Mouse (Mus musculus) spleen, adult 2 months (tissue): ENCODE results near the gene Olfr683.

Experiments used
- CTCF ChIP-seq: fragments of 200-500 bp; IDR thresholded peaks from 2 replicates; pipeline ENCODE4 v1.5.1; 2011; ENCODE audit warnings: mild to moderate bottlenecking, inconsistent platforms; ENCODE audit not compliant: insufficient read depth, insufficient read length, insufficient replicate concordance; ENCODE audit errors: extremely low read depth
- POLR2A ChIP-seq: fragments of 200-500 bp; IDR thresholded peaks from 2 replicates; pipeline ENCODE4 v1.6.1; 2011; ENCODE audit warnings: low read depth, low read length, inconsistent platforms

DNA sequence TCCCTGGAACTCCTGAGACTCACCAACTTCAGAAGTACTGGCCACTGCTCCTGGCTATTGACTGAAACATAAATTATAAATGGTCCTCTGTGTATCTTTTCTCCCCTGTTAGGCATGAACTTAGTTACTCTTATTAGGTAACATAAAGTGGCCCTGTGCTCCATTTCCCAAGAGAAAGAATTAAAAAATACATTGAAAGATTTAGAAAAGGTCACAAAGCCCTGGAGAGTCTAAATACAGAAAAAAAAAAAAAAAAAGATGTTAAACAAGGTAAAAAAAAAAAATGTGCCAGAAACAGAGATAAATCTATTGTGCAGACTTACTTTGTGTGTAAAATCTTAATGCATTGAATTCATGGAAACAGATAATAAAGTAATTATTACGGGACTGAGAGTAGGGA is 16.7 kb upstream of the Olfr683 start, which contains the start of gene Olfr684:
- TF ChIP-seq POLR2A (no peak), CTCF (no peak)
